Mouse (Mus musculus): ENCODE results near the gene Acaca. TPM values are rescaled to one million over a fixed set of nuclear protein-coding genes. Genes with fewer than 3 reads are reported as not detected.
A peak's percentile ranks its signal among the peaks of the same experiment; 100 is the strongest.

Gene Acaca
- polyA plus RNA-seq (2016; fragmentation: Nextera tagmentation; extraction: Ambion mirVana) = 21.7 and 22.6 TPM in 2 replicates

DNA sequence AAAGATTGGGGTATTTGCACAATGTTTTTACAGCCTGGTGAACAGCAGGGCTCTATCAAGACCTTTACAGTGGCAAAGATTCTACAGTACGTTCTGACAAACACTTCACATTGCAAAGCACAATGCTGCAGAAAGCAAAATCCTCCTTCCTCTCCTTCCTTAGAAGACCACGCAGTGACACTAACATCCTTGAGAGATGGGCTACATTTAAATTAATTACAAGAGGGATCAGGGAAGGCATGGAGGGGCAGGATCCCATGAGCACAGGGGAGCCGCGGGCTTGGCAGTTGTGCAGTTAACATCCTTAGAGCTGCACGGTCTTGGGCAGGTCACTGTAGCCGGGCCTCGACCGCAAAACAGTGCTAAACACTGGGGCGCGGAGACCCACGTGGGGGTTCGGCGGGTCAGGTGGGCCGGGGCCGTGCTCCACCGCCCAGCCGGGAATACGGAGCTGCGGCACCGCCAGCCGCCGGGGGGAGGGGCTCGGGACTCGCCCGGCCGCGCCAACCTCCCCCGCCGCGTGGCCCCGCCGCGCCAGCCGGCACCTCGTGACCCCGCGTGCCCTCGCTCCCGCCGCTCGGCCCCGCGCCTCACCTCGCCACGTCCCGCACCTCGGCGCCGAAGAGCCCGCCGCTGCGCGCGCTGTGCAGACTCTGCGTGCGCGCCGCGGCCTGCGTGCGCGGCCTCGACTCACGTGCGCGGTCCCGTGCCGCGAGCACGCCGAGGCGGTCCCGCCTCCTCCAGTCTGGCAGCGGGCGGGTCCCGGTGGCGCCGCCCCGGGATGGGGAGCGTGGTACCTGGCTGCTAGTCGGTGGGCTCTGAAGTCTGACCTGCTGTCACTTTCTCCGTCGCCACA lies at the start of gene Acaca, which contains the start of gene Tada2a:
TSS of gene Acaca (plus strand) at position 730 of the 856 bp plus-strand sequence.
TSS of gene Tada2a (minus strand) at position 658 of the 856 bp plus-strand sequence.
- peaks cover 15% of the 10 kb centered on the region for H3K4me1 ChIP-seq (replicated peaks)
- no peaks in the 10 kb centered on the region for H3K27me3 ChIP-seq (ENCODE audit: insufficient read depth, poor library complexity, severe bottlenecking)
- H3K4me3 ChIP-seq = peak within 1 kb of the TSS; percentile 88
- WGBS = 1% methylated on average over 83 of the region's 83 CpGs
- peak within 1 kb of the TSS; percentile 95 for H3K27ac ChIP-seq
- H3K9me3 ChIP-seq = no peaks in the 10 kb centered on the region
- DNase-seq (ENCODE audit: low spot score) = peak; percentile 84
- peaks cover 31% of the 10 kb centered on the region for H3K36me3 ChIP-seq

DNA sequence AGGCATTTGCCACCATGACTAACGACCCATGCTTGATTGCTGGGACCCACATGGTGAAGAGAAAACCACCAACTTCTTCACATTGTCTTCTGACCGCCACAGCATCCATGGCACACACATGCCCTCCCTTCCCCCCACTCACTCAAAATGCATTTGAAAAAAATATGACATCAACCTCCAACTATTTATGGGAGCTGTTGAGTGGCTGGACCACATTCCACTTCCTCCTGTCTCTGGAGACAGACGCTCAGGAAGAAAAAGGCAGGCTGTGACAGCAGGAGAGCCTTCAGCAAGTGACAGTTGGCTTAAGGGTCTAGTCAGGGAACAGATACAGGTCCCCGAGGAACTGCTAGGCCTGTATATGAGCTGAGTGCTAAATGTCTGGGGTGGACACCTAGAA lies 49.6 kb upstream of the Acaca start:
- Histone ChIP-seq H3K27me3 (ENCODE audit: insufficient read depth, poor library complexity, severe bottlenecking) (no peaks in the 10 kb centered on the region), H3K4me3 (no peak overlapping the region), H3K4me1 (replicated peaks) (no peaks in the 10 kb centered on the region), H3K9me3 (no peaks in the 10 kb centered on the region), H3K27ac (no peak overlapping the region), H3K36me3 (peaks cover 63% of the 10 kb centered on the region)
- 83% methylated on average over 4 of the region's 4 CpGs for WGBS
- DNase-seq (ENCODE audit: low spot score) = no peak

DNA sequence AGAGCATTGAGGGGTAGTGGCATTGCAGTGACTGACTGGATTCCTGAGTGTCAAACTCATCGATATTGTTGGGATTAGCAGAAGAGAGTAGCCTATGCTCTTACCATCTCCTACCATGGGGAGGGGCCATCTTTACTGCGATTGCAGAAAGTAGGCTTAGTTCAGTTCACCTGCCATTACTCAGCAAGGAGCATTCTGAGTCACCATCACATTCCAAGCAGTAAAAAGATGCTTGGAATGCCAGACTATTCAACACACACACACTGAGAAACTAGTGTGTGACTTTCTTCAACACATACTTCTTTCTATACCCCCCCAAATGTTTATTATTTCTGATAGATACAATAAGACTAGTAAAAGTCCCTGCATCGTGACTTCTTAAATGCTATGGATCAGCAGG lies 49.1 kb upstream of the Acaca start:
- H3K4me1 ChIP-seq (replicated peaks) = no peaks in the 10 kb centered on the region
- 91% methylated on average over 3 of the region's 3 CpGs for WGBS
- DNase-seq (ENCODE audit: low spot score) = no peak
- peaks cover 66% of the 10 kb centered on the region for H3K36me3 ChIP-seq
- H3K9me3 ChIP-seq = no peaks in the 10 kb centered on the region
- no peaks in the 10 kb centered on the region for H3K27me3 ChIP-seq (ENCODE audit: insufficient read depth, poor library complexity, severe bottlenecking)
- no peak overlapping the region for H3K27ac ChIP-seq
- H3K4me3 ChIP-seq = no peak overlapping the region

GRCm38 (mm10) chr11:84081901-84082300 lies 47.6 kb upstream of the Acaca start:
- Histone ChIP-seq H3K27ac (no peak overlapping the region), H3K9me3 (no peaks in the 10 kb centered on the region), H3K4me1 (replicated peaks) (no peaks in the 10 kb centered on the region), H3K27me3 (ENCODE audit: insufficient read depth, poor library complexity, severe bottlenecking) (no peaks in the 10 kb centered on the region), H3K4me3 (no peak overlapping the region), H3K36me3 (peaks cover 80% of the 10 kb centered on the region)
- no peak for DNase-seq (ENCODE audit: low spot score)
- WGBS = 94% methylated on average over 5 of the region's 5 CpGs

GRCm38 (mm10) chr11:84090572-84090971 lies 38.9 kb upstream of the Acaca start:
- H3K27me3 ChIP-seq (ENCODE audit: insufficient read depth, poor library complexity, severe bottlenecking) = no peaks in the 10 kb centered on the region
- no peak for DNase-seq (ENCODE audit: low spot score)

GRCm38 (mm10) chr11:84095084-84095483 lies 34.4 kb upstream of the Acaca start:
- Histone ChIP-seq H3K4me3 (no peak overlapping the region), H3K36me3 (peaks cover 86% of the 10 kb centered on the region), H3K27me3 (ENCODE audit: insufficient read depth, poor library complexity, severe bottlenecking) (no peaks in the 10 kb centered on the region), H3K27ac (no peak overlapping the region), H3K4me1 (replicated peaks) (no peaks in the 10 kb centered on the region), H3K9me3 (no peaks in the 10 kb centered on the region)
- DNase-seq (ENCODE audit: low spot score) = no peak
- 87% methylated on average over 4 of the region's 4 CpGs for WGBS

More at GRCm38 (mm10) chr11:84090572-84090971, 38.9 kb upstream of the Acaca start:
- no peaks in the 10 kb centered on the region for H3K9me3 ChIP-seq
- H3K27ac ChIP-seq = no peak overlapping the region
- WGBS = 94% methylated on average over 8 of the region's 8 CpGs
- H3K36me3 ChIP-seq = peaks cover 77% of the 10 kb centered on the region
- H3K4me1 ChIP-seq (replicated peaks) = no peaks in the 10 kb centered on the region
- H3K4me3 ChIP-seq = no peak overlapping the region

DNA sequence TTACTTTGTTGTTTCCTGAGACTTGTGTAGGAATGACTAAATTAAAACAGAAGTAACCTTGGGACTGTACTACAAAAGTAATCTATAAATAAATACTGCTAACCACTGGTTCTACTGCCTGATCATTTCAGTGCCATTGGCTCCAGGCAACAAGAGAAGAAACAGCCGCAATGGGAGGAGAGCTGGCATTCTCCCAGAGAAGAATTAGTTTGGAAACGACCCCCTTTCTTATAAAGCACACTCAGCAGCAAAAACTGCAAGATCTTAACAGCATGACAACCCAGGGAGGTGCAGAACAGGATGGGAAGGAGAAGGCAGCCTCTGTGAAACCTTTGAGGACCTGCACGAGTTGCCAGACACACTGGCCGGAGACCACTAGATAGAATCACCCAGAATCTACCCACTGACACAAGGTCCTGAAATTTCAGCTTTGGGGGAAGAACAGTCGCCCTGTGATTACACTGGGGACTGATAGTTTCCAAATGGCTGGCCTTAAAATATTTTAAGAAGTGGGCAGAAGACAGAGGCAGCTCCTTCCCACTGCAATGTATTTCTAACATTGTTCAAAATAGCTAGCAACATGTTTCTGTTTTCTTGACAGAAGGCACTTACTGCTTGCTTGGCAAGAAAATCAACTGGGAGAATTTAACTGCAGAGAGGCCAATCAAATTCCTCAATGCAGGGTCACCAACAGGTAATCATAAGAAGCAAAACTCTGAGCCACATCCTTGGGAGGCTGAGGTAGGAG lies 32.0 kb upstream of the Acaca start:
- WGBS = 86% methylated on average over 5 of the region's 5 CpGs

DNA sequence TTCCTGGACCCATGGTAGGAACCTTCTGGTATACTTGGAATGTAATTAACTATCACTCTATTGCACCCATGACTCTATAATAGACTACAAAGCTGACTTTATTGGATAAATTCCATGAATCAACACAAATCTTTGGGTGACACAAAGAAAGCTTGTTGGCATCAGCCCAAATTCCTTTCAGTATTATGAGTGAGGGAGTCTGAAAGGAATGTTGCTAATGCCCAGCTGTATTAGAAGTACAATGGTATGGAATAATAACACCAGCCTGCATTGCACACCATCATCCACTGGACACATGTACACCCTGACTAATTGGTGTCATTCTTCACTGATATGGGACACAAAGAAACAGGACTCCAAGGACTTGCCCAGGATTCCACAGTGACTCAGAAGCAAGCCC lies 28.3 kb upstream of the Acaca start:
- H3K9me3 ChIP-seq = no peaks in the 10 kb centered on the region
- no peaks in the 10 kb centered on the region for H3K27me3 ChIP-seq (ENCODE audit: insufficient read depth, poor library complexity, severe bottlenecking)
- peaks cover 100% of the 10 kb centered on the region for H3K36me3 ChIP-seq
- no peaks in the 10 kb centered on the region for H3K4me1 ChIP-seq (replicated peaks)
- no peak for DNase-seq (ENCODE audit: low spot score)
- H3K4me3 ChIP-seq = no peak overlapping the region
- H3K27ac ChIP-seq = no peak overlapping the region

More for the DNA sequence above, 32.0 kb upstream of the Acaca start:
- DNase-seq (ENCODE audit: low spot score) = no peak
- H3K9me3 ChIP-seq = no peaks in the 10 kb centered on the region
- no peaks in the 10 kb centered on the region for H3K4me1 ChIP-seq (replicated peaks)
- no peak overlapping the region for H3K4me3 ChIP-seq
- peaks cover 87% of the 10 kb centered on the region for H3K36me3 ChIP-seq
- no peaks in the 10 kb centered on the region for H3K27me3 ChIP-seq (ENCODE audit: insufficient read depth, poor library complexity, severe bottlenecking)
- no peak overlapping the region for H3K27ac ChIP-seq

DNA sequence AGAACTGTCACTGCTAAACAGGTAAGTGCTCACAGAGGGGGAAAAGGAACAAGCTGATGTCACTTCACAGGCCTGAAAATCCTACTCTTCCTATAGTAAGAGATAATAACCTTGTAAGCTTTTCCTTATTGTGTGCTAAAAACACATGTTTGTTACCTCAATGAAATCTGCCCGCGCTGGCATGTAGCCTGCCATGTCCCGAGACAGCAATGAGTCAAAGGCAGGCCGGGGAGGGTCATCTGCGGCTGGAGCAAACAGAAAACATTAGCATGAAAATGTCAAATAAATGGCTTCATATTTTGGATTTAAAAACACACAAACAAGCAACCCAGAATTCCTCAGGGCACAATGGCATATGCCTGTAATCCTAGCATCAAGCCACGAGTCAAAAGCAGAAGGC lies 25.4 kb upstream of the Acaca start:
- H3K27me3 ChIP-seq (ENCODE audit: insufficient read depth, poor library complexity, severe bottlenecking) = no peaks in the 10 kb centered on the region
- no peak for DNase-seq (ENCODE audit: low spot score)
- H3K27ac ChIP-seq = no peak overlapping the region
- H3K36me3 ChIP-seq = peaks cover 100% of the 10 kb centered on the region
- 94% methylated on average over 6 of the region's 6 CpGs for WGBS
- H3K4me1 ChIP-seq (replicated peaks) = no peaks in the 10 kb centered on the region
- H3K9me3 ChIP-seq = no peaks in the 10 kb centered on the region
- H3K4me3 ChIP-seq = no peak overlapping the region

DNA sequence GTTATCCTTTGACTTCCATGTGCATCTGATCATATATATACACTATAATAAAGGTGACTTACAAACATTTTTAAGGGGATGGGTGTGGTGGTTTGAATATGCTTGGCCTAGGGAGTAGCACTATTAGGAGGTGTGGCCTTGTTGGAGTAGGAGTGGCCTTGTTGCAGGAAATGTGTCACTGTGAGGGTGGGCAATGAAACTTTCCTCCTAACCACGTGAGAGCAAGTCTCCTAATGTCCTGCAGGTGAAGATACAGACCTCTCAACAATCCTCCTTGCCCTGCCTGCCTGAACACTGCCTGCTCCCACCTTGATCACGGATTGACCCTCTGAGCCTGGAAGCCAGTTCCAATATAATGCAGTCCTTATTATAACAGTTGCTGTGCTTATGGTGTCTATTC lies 22.3 kb upstream of the Acaca start:
- Histone ChIP-seq H3K36me3 (peaks cover 99% of the 10 kb centered on the region), H3K27ac (no peak overlapping the region), H3K4me3 (no peak overlapping the region), H3K9me3 (no peaks in the 10 kb centered on the region), H3K4me1 (replicated peaks) (no peaks in the 10 kb centered on the region), H3K27me3 (ENCODE audit: insufficient read depth, poor library complexity, severe bottlenecking) (no peaks in the 10 kb centered on the region)
- 69% methylated on average over 2 of the region's 2 CpGs for WGBS
- no peak for DNase-seq (ENCODE audit: low spot score)

GRCm38 (mm10) chr11:84113623-84114022 lies 15.8 kb upstream of the Acaca start:
- Histone ChIP-seq H3K27me3 (ENCODE audit: insufficient read depth, poor library complexity, severe bottlenecking) (no peaks in the 10 kb centered on the region), H3K27ac (no peak overlapping the region), H3K9me3 (no peaks in the 10 kb centered on the region), H3K4me3 (no peak overlapping the region), H3K4me1 (replicated peaks) (no peaks in the 10 kb centered on the region), H3K36me3 (peaks cover 89% of the 10 kb centered on the region)
- 92% methylated on average over 5 of the region's 5 CpGs for WGBS
- no peak for DNase-seq (ENCODE audit: low spot score)

- no peaks in the 10 kb centered on the region for H3K9me3 ChIP-seq
- H3K27ac ChIP-seq = no peak overlapping the region
- WGBS = 93% methylated on average over 9 of the region's 9 CpGs
- DNase-seq (ENCODE audit: low spot score) = no peak
- H3K27me3 ChIP-seq (ENCODE audit: insufficient read depth, poor library complexity, severe bottlenecking) = no peaks in the 10 kb centered on the region
- H3K4me1 ChIP-seq (replicated peaks) = no peaks in the 10 kb centered on the region
- H3K36me3 ChIP-seq = peaks cover 89% of the 10 kb centered on the region
- H3K4me3 ChIP-seq = no peak overlapping the region
Observed at GRCm38 (mm10) chr11:84115646-84116045, 13.8 kb upstream of the Acaca start.

DNA sequence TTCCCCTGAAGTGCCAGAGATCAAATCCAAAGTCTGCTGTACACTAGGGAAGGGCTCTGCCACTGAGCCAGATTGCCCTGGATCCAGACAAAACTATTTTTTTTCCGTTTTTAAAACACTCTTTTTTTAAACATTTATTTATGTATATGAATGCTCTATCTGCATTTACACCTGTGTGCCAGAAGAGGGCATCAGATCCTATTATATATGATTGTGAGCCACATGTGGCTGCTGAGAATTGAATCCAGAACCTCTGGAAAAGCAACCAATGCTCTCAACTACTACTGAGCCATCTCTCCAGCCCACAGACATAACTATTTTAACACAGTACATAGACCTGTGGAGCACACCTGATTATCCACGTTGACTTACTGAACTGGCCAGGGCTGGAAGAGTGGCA lies 13.3 kb upstream of the Acaca start:
- no peak for DNase-seq (ENCODE audit: low spot score)
- Histone ChIP-seq H3K9me3 (no peaks in the 10 kb centered on the region), H3K27me3 (ENCODE audit: insufficient read depth, poor library complexity, severe bottlenecking) (no peaks in the 10 kb centered on the region), H3K4me3 (no peak overlapping the region), H3K4me1 (replicated peaks) (no peaks in the 10 kb centered on the region), H3K27ac (no peak overlapping the region), H3K36me3 (peaks cover 89% of the 10 kb centered on the region)
- 73% methylated on average over 2 of the region's 2 CpGs for WGBS

Data from hindbrain, embryonic 10.5 days (tissue).